In the genomic region with DNA sequence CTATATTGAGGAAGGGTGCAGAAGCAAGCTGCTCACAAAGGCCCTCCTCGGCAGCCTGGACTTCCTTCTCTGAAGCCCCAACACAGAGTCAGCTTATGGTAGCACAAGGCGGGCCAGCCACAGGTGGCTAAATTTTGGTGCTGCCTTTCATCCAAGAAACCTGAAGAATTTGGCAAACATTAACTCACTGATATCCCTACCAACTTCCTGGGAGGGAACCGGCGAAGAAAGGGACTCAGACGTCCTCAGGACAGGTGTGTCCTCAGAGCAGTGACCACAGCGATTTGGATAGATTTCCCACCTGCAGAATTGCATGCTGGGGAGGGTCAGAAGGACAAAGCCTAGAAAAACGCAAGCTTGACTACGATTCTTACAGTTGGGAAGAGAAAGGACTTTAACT, we compare ENCODE assay signal across 13 mouse cellular contexts. TPM values are rescaled to one million over a fixed set of nuclear protein-coding genes. Genes with fewer than 3 reads are reported as not detected.
DNase-seq lines count a peak whose midpoint lies in the region; ATAC-seq and TF ChIP-seq lines count a peak whose summit lies in the region.
"Had no signal": no experiment of that assay in that cellular context is flagged by ENCODE, and none has a peak within 500 bp of the region (broad histone marks: within the 10 kb centered on the region; RNA-seq: fewer than 3 reads in every experiment).

No protein-coding gene starts in this region.

- H3K27me3 ChIP-seq in heart, embryonic 15.5 days = no peaks in the 10 kb centered on the region
- no peaks in the 10 kb centered on the region for H3K27me3 ChIP-seq in heart, embryonic 11.5 days (ENCODE audit: control insufficient read depth, insufficient read depth, low read length)
- no peaks in the 10 kb centered on the region for H3K27me3 ChIP-seq in embryonic facial prominence, embryonic 14.5 days (replicated peaks; ENCODE audit: control insufficient read depth, insufficient read depth, low read length)
- no peaks in the 10 kb centered on the region for H3K27me3 ChIP-seq in limb, embryonic 14.5 days (ENCODE audit: control insufficient read depth, insufficient read depth, low read length)

- H3K4me1 ChIP-seq in heart, embryonic 15.5 days (replicated peaks) = peaks cover 35% of the 10 kb centered on the region
- H3K4me1 ChIP-seq in heart, embryonic 11.5 days (ENCODE audit: control insufficient read depth, insufficient read depth, low read length) = peaks cover 19% of the 10 kb centered on the region
- peaks cover 35% of the 10 kb centered on the region for H3K4me1 ChIP-seq in embryonic facial prominence, embryonic 14.5 days (ENCODE audit: control insufficient read depth, insufficient read depth, low read length)
- peaks cover 40% of the 10 kb centered on the region for H3K4me1 ChIP-seq in limb, embryonic 14.5 days (ENCODE audit: control insufficient read depth, insufficient read depth, low read length)

- ATAC-seq in heart, embryonic 15.5 days (replicated peaks; ENCODE audit: insufficient number of reproducible peaks, insufficient read depth, low FRiP score, low read depth) = no peak
- no peak for ATAC-seq in heart, embryonic 11.5 days (replicated peaks; ENCODE audit: insufficient number of reproducible peaks, low FRiP score, low TSS enrichment)
- no peak for ATAC-seq in embryonic facial prominence, embryonic 14.5 days (ENCODE audit: low read depth)
- no peak for ATAC-seq in limb, embryonic 14.5 days (ENCODE audit: low FRiP score, low read depth)
- ATAC-seq: forebrain, embryonic 15.5 days; midbrain, embryonic 16.5 days had no signal

- peak overlapping the region; percentile 15; the same call in 1 of the 2 replicates for H3K4me2 ChIP-seq in heart, embryonic 15.5 days
- H3K4me2 ChIP-seq in heart, embryonic 11.5 days = no peak overlapping the region
- 0 out of 2 replicates have a peak overlapping the region, but pooled peaks have one; percentile 71 for H3K4me2 ChIP-seq in embryonic facial prominence, embryonic 14.5 days (ENCODE audit: low read depth, low read length)
- peak overlapping the region; percentile 88 for H3K4me2 ChIP-seq in limb, embryonic 14.5 days (replicated peaks; ENCODE audit: low read depth, low read length, severe bottlenecking)
- H3K4me2 ChIP-seq: forebrain, embryonic 15.5 days had no signal

- H3K4me3 ChIP-seq in heart, embryonic 15.5 days = no peak overlapping the region
- no peak overlapping the region for H3K4me3 ChIP-seq in heart, embryonic 11.5 days (ENCODE audit: low read depth, low read length)
- no peak overlapping the region for H3K4me3 ChIP-seq in embryonic facial prominence, embryonic 14.5 days (ENCODE audit: low read depth, low read length)
- no peak overlapping the region for H3K4me3 ChIP-seq in limb, embryonic 14.5 days (replicated peaks; ENCODE audit: low read length)
- H3K4me3 ChIP-seq: forebrain, embryonic 15.5 days had no signal

- peak overlapping the region; percentile 31; the same call in 1 of the 2 replicates for H3K27ac ChIP-seq in heart, embryonic 15.5 days
- no peak overlapping the region for H3K27ac ChIP-seq in heart, embryonic 11.5 days (ENCODE audit: low read depth, low read length)
- H3K27ac ChIP-seq in embryonic facial prominence, embryonic 14.5 days (replicated peaks; ENCODE audit: low read depth, low read length) = 0 out of 2 replicates have a peak overlapping the region, but pooled peaks have one; percentile 3
- peak overlapping the region; percentile 56 for H3K27ac ChIP-seq in limb, embryonic 14.5 days (replicated peaks; ENCODE audit: low read depth, low read length)
- H3K27ac ChIP-seq: forebrain, embryonic 15.5 days had no signal

- peak; percentile 15 for DNase-seq in kidney, postnatal 10 days
- DNase-seq in kidney, adult 9 months = no peak
- DNase-seq in embryonic facial prominence, embryonic 14.5 days (ENCODE audit: low spot score) = no peak
- DNase-seq in limb, embryonic 14.5 days (ENCODE audit: low spot score) = no peak
- no peak for DNase-seq in layer of hippocampus, postnatal 14 days (ENCODE audit: low spot score in 2 of 2)
- DNase-seq: cerebellum, adult 2 months; left cerebral cortex, postnatal 4 days; right cerebral cortex, postnatal 14 days; thymus, adult 18-20 months had no signal

- no peaks in the 10 kb centered on the region for H3K36me3 ChIP-seq in heart, embryonic 15.5 days
- H3K36me3 ChIP-seq in heart, embryonic 11.5 days (ENCODE audit: control insufficient read depth, insufficient read depth, low read length) = 0 out of 2 replicates have a peak, but pooled peaks cover 4% of the 10 kb centered on the region
- no peaks in the 10 kb centered on the region for H3K36me3 ChIP-seq in embryonic facial prominence, embryonic 14.5 days (ENCODE audit: control insufficient read depth, insufficient read depth, low read length)
- no peaks in the 10 kb centered on the region for H3K36me3 ChIP-seq in limb, embryonic 14.5 days (ENCODE audit: control insufficient read depth, insufficient read depth, low read length)
- H3K36me3 ChIP-seq: forebrain, embryonic 15.5 days had no signal

- no peaks in the 10 kb centered on the region for H3K9me3 ChIP-seq in heart, embryonic 15.5 days (replicated peaks)
- H3K9me3 ChIP-seq in heart, embryonic 11.5 days (replicated peaks; ENCODE audit: control insufficient read depth, low read length) = no peaks in the 10 kb centered on the region
- no peaks in the 10 kb centered on the region for H3K9me3 ChIP-seq in embryonic facial prominence, embryonic 14.5 days (ENCODE audit: control insufficient read depth, low read length)
- no peaks in the 10 kb centered on the region for H3K9me3 ChIP-seq in limb, embryonic 14.5 days (ENCODE audit: control insufficient read depth, low read length)
- H3K9me3 ChIP-seq: forebrain, embryonic 15.5 days had no signal

- 68% methylated on average over 8 of the region's 8 CpGs for WGBS in heart, embryonic 15.5 days
- WGBS in heart, embryonic 11.5 days (ENCODE audit: insufficient replicate concordance) = 81% methylated on average over 8 of the region's 8 CpGs
- WGBS in embryonic facial prominence, embryonic 14.5 days = 51% methylated on average over 8 of the region's 8 CpGs
- whole genome bisulfite sequencing in limb, embryonic 14.5 days = 65% methylated on average over 8 of the region's 8 CpGs

- no peak overlapping the region for H3K9ac ChIP-seq in heart, embryonic 15.5 days
- no peak overlapping the region for H3K9ac ChIP-seq in heart, embryonic 11.5 days (ENCODE audit: low read depth, low read length)
- H3K9ac ChIP-seq in embryonic facial prominence, embryonic 14.5 days (ENCODE audit: low read depth, low read length) = no peak overlapping the region
- H3K9ac ChIP-seq in limb, embryonic 14.5 days (ENCODE audit: low read depth, low read length, severe bottlenecking) = 0 out of 2 replicates have a peak overlapping the region, but pooled peaks have one; percentile 14
- H3K9ac ChIP-seq: forebrain, embryonic 15.5 days had no signal

- TF ChIP-seq POLR2A in limb, embryonic 14.5 days (IDR thresholded peaks at IDR 0.05; ENCODE audit: borderline replicate concordance, extremely low read depth, insufficient read depth, insufficient read length) = no peak

RNA-seq across cellular contexts. Expression of a gene that starts 4.1 kb away (rescaled TPM):
- polyA plus RNA-seq in heart, embryonic 15.5 days (2015; fragmentation: Nextera tagmentation; extraction: Ambion mirVana) = 7.0 and 10.2 TPM in 2 replicates
- polyA plus RNA-seq in heart, embryonic 11.5 days (2014; fragmentation: Nextera tagmentation; extraction: Ambion mirVana) = 10.1 and 11.7 TPM in 2 replicates
- 12.3 and 12.5 TPM in 2 replicates for polyA plus RNA-seq in embryonic facial prominence, embryonic 14.5 days (2014; fragmentation: Nextera tagmentation; extraction: Ambion mirVana)
- polyA plus RNA-seq in limb, embryonic 14.5 days (2012; rRNA removed) = 21.8 and 25.1 TPM in 2 replicates
- 16.1 and 16.4 TPM in 2 replicates for polyA plus RNA-seq in limb, embryonic 14.5 days (2014; fragmentation: Nextera tagmentation; extraction: Ambion mirVana)
- total RNA-seq in layer of hippocampus, postnatal 14 days (2021) = 10 to 100 TPM; 12.0 to 15.7 TPM

RNA-seq across cellular contexts. Expression of a gene that starts 44.3 kb away (rescaled TPM):
- polyA plus RNA-seq in heart, embryonic 15.5 days (2015; fragmentation: Nextera tagmentation; extraction: Ambion mirVana) = 62.2 and 71.2 TPM in 2 replicates
- 57.2 and 72.6 TPM in 2 replicates for polyA plus RNA-seq in heart, embryonic 11.5 days (2014; fragmentation: Nextera tagmentation; extraction: Ambion mirVana)
- 54.4 and 62.8 TPM in 2 replicates for polyA plus RNA-seq in embryonic facial prominence, embryonic 14.5 days (2014; fragmentation: Nextera tagmentation; extraction: Ambion mirVana)
- polyA plus RNA-seq in limb, embryonic 14.5 days (2012; rRNA removed) = 13.8 and 16.1 TPM in 2 replicates
- 58.8 and 69.2 TPM in 2 replicates for polyA plus RNA-seq in limb, embryonic 14.5 days (2014; fragmentation: Nextera tagmentation; extraction: Ambion mirVana)
- 1 to 10 TPM; 3.0 to 4.0 TPM for total RNA-seq in layer of hippocampus, postnatal 14 days (2021)
